Mouse (Mus musculus) cerebellum, adult 2 months (tissue): ENCODE measurements around the gene Edn2. TPM values are rescaled to one million over a fixed set of nuclear protein-coding genes. Genes with fewer than 3 reads are reported as not detected.
A peak's percentile ranks its signal among the peaks of the same experiment; 100 is the strongest.

Experiments
- DNase-seq, 2 experiments: peaks; one replicate each; pipeline ENCODE4 v3.0.0; 2021
- H3K27ac ChIP-seq: fragments of 200-500 bp; 2 replicates; pipeline ENCODE4 v1.5.1; 2012; ENCODE audit warnings: low read length, control low read depth, inconsistent platforms; ENCODE audit not compliant: insufficient read depth
- H3K27me3 ChIP-seq: fragments of 200-500 bp; 2 replicates; pipeline ENCODE4 v1.6.1; 2012; ENCODE audit warnings: inconsistent platforms, mild to moderate bottlenecking, low read length, moderate library complexity; ENCODE audit not compliant: control insufficient read depth, insufficient read depth
- H3K4me1 ChIP-seq: fragments of 200-500 bp; 2 replicates; pipeline ENCODE4 v1.6.1; 2011; ENCODE audit warnings: low read length; ENCODE audit not compliant: control insufficient read depth, insufficient read depth
- H3K4me3 ChIP-seq: fragments of 200-500 bp; replicated peaks from 2 replicates; pipeline ENCODE3; 2011; ENCODE audit warnings: mild to moderate bottlenecking, low read depth, low read length, control low read depth; ENCODE audit not compliant: insufficient read depth
- CTCF ChIP-seq: fragments of 200-500 bp; IDR thresholded peaks from 2 replicates; pipeline ENCODE4 v1.5.1; 2011; ENCODE audit warnings: low read depth, mild to moderate bottlenecking, control low read depth, low read length, moderate library complexity, borderline replicate concordance; ENCODE audit not compliant: insufficient read depth
- POLR2A ChIP-seq: fragments of 200-500 bp; IDR thresholded peaks from 2 replicates; pipeline ENCODE4 v1.6.1; 2011; ENCODE audit warnings: low read length, control low read depth, borderline replicate concordance; ENCODE audit not compliant: insufficient read depth
- WGBS: fragments of 180-500 bp; shearing (Covaris S2); methylation state at CpG from one replicate; pipeline ENCODE4 v1.1.7; 2018; 5-methylcytosine and 5-hydroxymethylcytosine counted together
- polyA plus RNA-seq: library from polyadenylated mRNA; depleted of rRNA; stranded (reverse); fragments of >200 nt; gene quantifications from 2 replicates; pipeline ENCODE4 v1.2.3, GENCODE M21; 2012

Gene Edn2
- polyA plus RNA-seq, 1 experiment, result 0.11 TPM

DNA sequence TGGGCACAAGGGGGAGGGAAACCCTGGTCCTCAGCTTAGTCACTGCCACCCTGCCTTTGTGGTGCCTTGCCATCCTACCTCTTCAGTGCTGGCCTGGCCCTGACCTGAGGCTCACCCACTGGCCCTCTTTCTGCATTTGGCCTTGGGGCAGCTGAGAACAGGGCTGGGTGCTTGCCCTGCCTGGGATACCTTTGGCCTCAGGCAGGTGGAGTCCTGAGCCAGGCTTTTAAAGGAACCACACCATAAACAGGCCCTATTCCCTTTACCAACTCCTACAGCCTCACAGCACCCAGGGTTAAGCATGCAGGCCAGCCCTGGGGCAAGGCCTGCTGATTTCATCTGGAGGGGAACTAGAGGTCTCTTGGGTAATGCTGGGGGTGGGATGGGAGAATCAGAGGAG, 19.5 kb downstream of the Edn2 start:
- Histone ChIP-seq H3K4me1 (no peaks in the 10 kb centered on the region), H3K27me3 (no peaks in the 10 kb centered on the region), H3K27ac (no peak overlapping the region), H3K4me3 (no peak overlapping the region)
- DNase-seq, result no peak
- TF ChIP-seq POLR2A (no peak), CTCF (no peak)

GRCm38 (mm10) chr4:120184374-120184991, 23.5 kb downstream of the Edn2 start:
- peaks cover 14% of the 10 kb centered on the region for H3K4me1 ChIP-seq
- no peak overlapping the region for H3K4me3 ChIP-seq
- DNase-seq, result no peak
- TF ChIP-seq POLR2A (no peak), CTCF (no peak)
- no peaks in the 10 kb centered on the region for H3K27me3 ChIP-seq
- WGBS, result 79% methylated on average over 5 of the region's 5 CpGs
- H3K27ac ChIP-seq, result no peak overlapping the region

DNA sequence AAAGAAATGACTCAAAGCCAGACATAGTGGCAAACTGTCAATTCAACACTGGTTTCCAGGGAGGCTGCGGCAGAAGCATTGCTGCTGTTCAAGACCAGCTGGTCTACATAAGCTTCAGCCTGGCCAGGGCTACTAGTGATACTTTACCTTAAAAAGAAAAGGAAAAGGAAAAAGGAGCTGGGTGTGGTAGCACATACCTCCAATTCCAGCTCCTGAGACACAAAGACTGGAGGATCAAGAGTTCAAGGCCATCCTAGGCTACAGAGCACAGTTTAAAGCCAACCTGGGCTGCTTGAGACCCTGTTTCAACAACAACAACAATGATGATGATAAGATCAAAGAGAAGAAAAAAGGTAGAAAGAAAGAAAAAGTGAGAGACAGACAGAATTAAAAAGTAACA, 25.4 kb downstream of the Edn2 start:
- no peak for TF ChIP-seq POLR2A
- no peak for TF ChIP-seq CTCF
- H3K27ac ChIP-seq, result no peak overlapping the region
- H3K4me3 ChIP-seq, result no peak overlapping the region
- no peak for DNase-seq
- H3K27me3 ChIP-seq, result no peaks in the 10 kb centered on the region
- H3K4me1 ChIP-seq, result peaks cover 20% of the 10 kb centered on the region
- WGBS, result 100% methylated on average over 1 of the region's 1 CpGs

DNA sequence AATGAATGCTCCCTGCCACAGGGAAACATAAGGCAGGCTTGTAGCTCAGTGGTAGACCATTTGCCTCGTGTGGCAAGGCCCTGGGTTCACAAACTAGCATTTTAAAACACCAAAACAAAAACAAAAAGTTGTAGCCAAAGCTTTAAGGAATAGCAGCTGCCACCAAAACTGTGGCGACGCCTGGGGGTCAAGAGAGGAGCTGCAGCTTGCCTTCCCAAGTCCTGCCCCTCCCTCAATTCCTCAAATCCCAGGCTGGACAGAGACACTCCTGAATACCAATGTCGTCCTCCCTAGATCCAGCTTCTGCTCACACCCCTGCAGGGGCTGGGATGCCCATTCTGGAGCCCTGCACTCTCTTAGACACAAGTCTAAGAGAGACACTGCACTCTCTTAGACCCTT, 25.9 kb downstream of the Edn2 start:
- H3K4me1 ChIP-seq, result peaks cover 20% of the 10 kb centered on the region
- TF ChIP-seq POLR2A (no peak), CTCF (no peak)
- no peak overlapping the region for H3K4me3 ChIP-seq
- no peak for DNase-seq
- 87% methylated on average over 4 of the region's 4 CpGs for WGBS
- no peak overlapping the region for H3K27ac ChIP-seq
- H3K27me3 ChIP-seq, result no peaks in the 10 kb centered on the region

- peaks cover 20% of the 10 kb centered on the region for H3K4me1 ChIP-seq
- DNase-seq, result no peak
- no peaks in the 10 kb centered on the region for H3K27me3 ChIP-seq
- TF ChIP-seq CTCF, result no peak
- no peak for TF ChIP-seq POLR2A
- no peak overlapping the region for H3K4me3 ChIP-seq
- H3K27ac ChIP-seq, result no peak overlapping the region
- 28% methylated on average over 6 of the region's 6 CpGs for WGBS
Measured at GRCm38 (mm10) chr4:120188204-120188603, 27.2 kb downstream of the Edn2 start.

GRCm38 (mm10) chr4:120188651-120189161, 27.7 kb downstream of the Edn2 start:
- peak; percentile 92 to 98 for DNase-seq
- WGBS, result 3% methylated on average over 10 of the region's 10 CpGs
- Histone ChIP-seq H3K4me1 (peaks cover 20% of the 10 kb centered on the region), H3K4me3 (no peak overlapping the region), H3K27me3 (no peaks in the 10 kb centered on the region), H3K27ac (no peak overlapping the region)
- TF ChIP-seq POLR2A (no peak), CTCF (no peak)

DNA sequence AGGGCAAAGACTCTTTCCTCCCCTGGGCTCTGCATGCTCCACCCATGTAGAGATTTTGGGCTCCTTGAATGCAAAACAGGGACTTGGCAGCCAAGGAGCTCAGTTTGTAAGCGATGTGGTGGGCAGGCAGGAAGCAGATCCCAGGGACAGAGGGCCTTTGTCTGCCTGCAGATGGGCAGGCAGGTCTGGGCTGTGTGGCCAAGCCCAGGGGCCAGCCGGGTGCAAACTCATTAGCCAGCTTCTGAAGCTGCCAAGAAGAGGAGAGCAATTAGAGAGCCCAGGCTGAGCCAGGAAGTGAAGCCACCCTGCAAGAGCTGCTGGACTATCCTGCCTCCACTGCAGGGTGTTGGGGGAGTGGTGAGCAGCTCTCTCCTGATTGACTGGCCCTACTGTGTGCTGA, 28.9 kb downstream of the Edn2 start:
- TF ChIP-seq CTCF (no peak), POLR2A (no peak)
- WGBS, result 8% methylated on average over 2 of the region's 2 CpGs
- Histone ChIP-seq H3K27me3 (no peaks in the 10 kb centered on the region), H3K4me3 (no peak overlapping the region), H3K27ac (no peak overlapping the region), H3K4me1 (peaks cover 20% of the 10 kb centered on the region)
- peak; percentile 68 to 82 for DNase-seq

GRCm38 (mm10) chr4:120191987-120192386, 31.0 kb downstream of the Edn2 start:
- TF ChIP-seq CTCF (no peak), POLR2A (no peak)
- DNase-seq, result no peak
- WGBS, result 96% methylated on average over 2 of the region's 2 CpGs

More at GRCm38 (mm10) chr4:120191987-120192386, 31.0 kb downstream of the Edn2 start:
- Histone ChIP-seq H3K27ac (no peak overlapping the region), H3K4me3 (no peak overlapping the region), H3K27me3 (no peaks in the 10 kb centered on the region), H3K4me1 (peaks cover 20% of the 10 kb centered on the region)
